In the genomic region with DNA sequence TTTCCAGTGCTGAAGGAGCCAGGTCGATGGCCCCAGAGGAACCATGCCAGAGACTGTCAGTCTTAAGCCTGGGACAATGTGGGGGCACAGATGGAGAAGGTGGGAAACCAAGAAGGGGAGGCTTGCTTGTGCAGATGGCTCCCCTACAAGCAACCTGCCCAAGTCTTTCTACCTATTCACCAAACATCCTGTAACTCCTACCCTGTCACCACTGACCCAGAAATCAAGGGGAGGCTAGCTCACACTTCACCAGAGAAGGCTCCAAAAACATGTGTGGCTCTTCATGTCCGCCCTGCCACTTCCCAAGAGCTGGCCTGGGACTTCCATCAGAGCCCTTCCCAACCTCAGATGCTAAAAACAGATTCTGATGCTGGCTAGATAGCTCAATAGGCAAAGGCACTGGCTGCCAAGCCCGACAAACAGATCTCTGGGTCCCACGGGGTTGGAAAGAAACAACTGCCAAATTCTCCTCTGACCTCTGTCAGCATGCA, we compare ENCODE assay signal across 11 mouse cellular contexts. TPM values are rescaled to one million over a fixed set of nuclear protein-coding genes. Genes with fewer than 3 reads are reported as not detected.
A peak's percentile ranks its signal among the peaks of the same experiment; 100 is the strongest.
DNase-seq lines count a peak whose midpoint lies in the region; ATAC-seq and TF ChIP-seq lines count a peak whose summit lies in the region.
"Had no signal": no experiment of that assay in that cellular context is flagged by ENCODE, and none has a peak within 500 bp of the region (broad histone marks: within the 10 kb centered on the region; RNA-seq: fewer than 3 reads in every experiment).

No protein-coding gene starts in this region.

- H3K4me3 ChIP-seq in forebrain, embryonic 13.5 days, result no peak overlapping the region
- H3K4me3 ChIP-seq in forebrain, embryonic 11.5 days (ENCODE audit: low read depth, low read length), result no peak overlapping the region
- H3K4me3 ChIP-seq in hindbrain, postnatal 0 days (ENCODE audit: low read length), result no peak overlapping the region
- no peak overlapping the region for H3K4me3 ChIP-seq in hindbrain, embryonic 11.5 days (ENCODE audit: low read depth, low read length)
- H3K4me3 ChIP-seq: lung, embryonic 15.5 days; midbrain, embryonic 12.5 days had no signal

- H3K36me3 ChIP-seq in forebrain, embryonic 13.5 days (ENCODE audit: poor library complexity, severe bottlenecking), result no peaks in the 10 kb centered on the region
- H3K36me3 ChIP-seq in forebrain, embryonic 11.5 days (ENCODE audit: control insufficient read depth, insufficient read depth, low read length), result no peaks in the 10 kb centered on the region
- H3K36me3 ChIP-seq in hindbrain, postnatal 0 days (ENCODE audit: insufficient read depth, low read length), result no peaks in the 10 kb centered on the region
- H3K36me3 ChIP-seq in hindbrain, embryonic 11.5 days (ENCODE audit: control insufficient read depth, insufficient read depth, low read length), result no peaks in the 10 kb centered on the region
- H3K36me3 ChIP-seq: midbrain, embryonic 12.5 days had no signal

- peak; percentile 38; the same call in 1 of the 2 replicates for ATAC-seq in forebrain, embryonic 13.5 days
- no peak for ATAC-seq in forebrain, embryonic 11.5 days (replicated peaks; ENCODE audit: low FRiP score)
- peak; percentile 37; the same call in 1 of the 2 replicates for ATAC-seq in hindbrain, postnatal 0 days
- ATAC-seq in hindbrain, embryonic 11.5 days (ENCODE audit: low FRiP score), result no peak

- H3K27me3 ChIP-seq in forebrain, embryonic 13.5 days, result no peaks in the 10 kb centered on the region
- H3K27me3 ChIP-seq in forebrain, embryonic 11.5 days (ENCODE audit: control insufficient read depth, insufficient read depth, low read length), result no peaks in the 10 kb centered on the region
- H3K27me3 ChIP-seq in hindbrain, postnatal 0 days (ENCODE audit: insufficient read depth, low read length), result no peaks in the 10 kb centered on the region
- H3K27me3 ChIP-seq in hindbrain, embryonic 11.5 days (ENCODE audit: control insufficient read depth, insufficient read depth, low read length), result no peaks in the 10 kb centered on the region
- H3K27me3 ChIP-seq: lung, embryonic 15.5 days; midbrain, embryonic 12.5 days had no signal

- no peaks in the 10 kb centered on the region for H3K9me3 ChIP-seq in forebrain, embryonic 13.5 days (replicated peaks)
- no peaks in the 10 kb centered on the region for H3K9me3 ChIP-seq in forebrain, embryonic 11.5 days (ENCODE audit: control insufficient read depth, low read length)
- no peaks in the 10 kb centered on the region for H3K9me3 ChIP-seq in hindbrain, postnatal 0 days (ENCODE audit: low read length)
- H3K9me3 ChIP-seq in hindbrain, embryonic 11.5 days (ENCODE audit: control insufficient read depth, low read length), result no peaks in the 10 kb centered on the region
- H3K9me3 ChIP-seq: lung, embryonic 15.5 days; midbrain, embryonic 12.5 days had no signal

- no peak overlapping the region for H3K4me2 ChIP-seq in forebrain, embryonic 13.5 days
- no peak overlapping the region for H3K4me2 ChIP-seq in forebrain, embryonic 11.5 days (ENCODE audit: low read depth, low read length, severe bottlenecking)
- no peak overlapping the region for H3K4me2 ChIP-seq in hindbrain, postnatal 0 days (ENCODE audit: low read depth, low read length)
- no peak overlapping the region for H3K4me2 ChIP-seq in hindbrain, embryonic 11.5 days (replicated peaks; ENCODE audit: low read depth, low read length)
- H3K4me2 ChIP-seq: lung, embryonic 15.5 days; midbrain, embryonic 12.5 days had no signal

- no peak for TF ChIP-seq CTCF in hindbrain, postnatal 0 days (IDR thresholded peaks at IDR 0.05; ENCODE audit: low read depth)

- H3K9ac ChIP-seq in forebrain, embryonic 13.5 days, result no peak overlapping the region
- H3K9ac ChIP-seq in forebrain, embryonic 11.5 days (ENCODE audit: low read length), result no peak overlapping the region
- no peak overlapping the region for H3K9ac ChIP-seq in hindbrain, postnatal 0 days (replicated peaks; ENCODE audit: low read length)
- H3K9ac ChIP-seq in hindbrain, embryonic 11.5 days (ENCODE audit: low read depth, low read length), result no peak overlapping the region
- H3K9ac ChIP-seq: lung, embryonic 15.5 days; midbrain, embryonic 12.5 days had no signal

- 74% methylated on average over 4 of the region's 4 CpGs for WGBS in forebrain, embryonic 13.5 days
- WGBS in forebrain, embryonic 11.5 days, result 78% methylated on average over 4 of the region's 4 CpGs
- WGBS in hindbrain, postnatal 0 days, result 39% methylated on average over 4 of the region's 4 CpGs
- whole genome bisulfite sequencing in hindbrain, embryonic 11.5 days, result 71% methylated on average over 4 of the region's 4 CpGs

- no peak overlapping the region for H3K27ac ChIP-seq in forebrain, embryonic 13.5 days
- no peak overlapping the region for H3K27ac ChIP-seq in forebrain, embryonic 11.5 days (ENCODE audit: low read depth, low read length)
- peak overlapping the region; percentile 26; the same call in 1 of the 2 replicates for H3K27ac ChIP-seq in hindbrain, postnatal 0 days
- no peak overlapping the region for H3K27ac ChIP-seq in hindbrain, embryonic 11.5 days (ENCODE audit: low read depth, low read length)
- H3K27ac ChIP-seq: lung, embryonic 15.5 days; midbrain, embryonic 12.5 days had no signal

- no peak for DNase-seq in forebrain, embryonic 11.5 days (ENCODE audit: low spot score)
- peak; percentile 69 for DNase-seq in hindbrain, postnatal 0 days (ENCODE audit: low spot score)
- no peak for DNase-seq in hindbrain, embryonic 11.5 days (ENCODE audit: low spot score)
- peak; percentile 85 for DNase-seq in cerebellum, adult 11-12 months
- peak; percentile 32 to 51 for DNase-seq in gastrocnemius, adult 8-10 months (ENCODE audit: low spot score in 2 of 2)
- no peak for DNase-seq in adrenal gland, adult 2 months
- no peak for DNase-seq in layer of hippocampus, adult 9-10 months (ENCODE audit: low spot score)
- DNase-seq: kidney, adult 18-20 months had no signal

- H3K4me1 ChIP-seq in forebrain, embryonic 13.5 days, result peaks cover 18% of the 10 kb centered on the region
- 0 out of 2 replicates have a peak, but pooled peaks cover 2% of the 10 kb centered on the region for H3K4me1 ChIP-seq in forebrain, embryonic 11.5 days (replicated peaks; ENCODE audit: control insufficient read depth, insufficient read depth, low read length)
- peaks cover 17% of the 10 kb centered on the region for H3K4me1 ChIP-seq in hindbrain, postnatal 0 days (ENCODE audit: insufficient read depth, low read length)
- H3K4me1 ChIP-seq in hindbrain, embryonic 11.5 days (replicated peaks; ENCODE audit: control insufficient read depth, insufficient read depth, low read length), result no peaks in the 10 kb centered on the region

RNA-seq across cellular contexts. Expression of a gene that starts 48.8 kb away (rescaled TPM):
- polyA plus RNA-seq in forebrain, embryonic 13.5 days (2015; fragmentation: Nextera tagmentation; extraction: Ambion mirVana), result 3.4 and 3.8 TPM in 2 replicates
- 4.2 and 4.4 TPM in 2 replicates for polyA plus RNA-seq in forebrain, embryonic 11.5 days (2014; fragmentation: Nextera tagmentation; extraction: Ambion mirVana)
- 54.7 and 59.2 TPM in 2 replicates for total RNA-seq in hindbrain, postnatal 0 days (2014; rRNA removed)
- polyA plus RNA-seq in hindbrain, postnatal 0 days (2015; fragmentation: Nextera tagmentation; extraction: Ambion mirVana), result 8.4 and 8.6 TPM in 2 replicates
- polyA plus RNA-seq in hindbrain, embryonic 11.5 days (2014; fragmentation: Nextera tagmentation; extraction: Ambion mirVana), result 3.6 and 5.0 TPM in 2 replicates
- 10 to 100 TPM; 21.6 to 35.2 (median 25.8) TPM for total RNA-seq in gastrocnemius, adult 8-10 months (2022)
- 10 to 100 TPM; 39.7 to 55.6 TPM for total RNA-seq in adrenal gland, adult 2 months (2021)
- polyA plus RNA-seq in adrenal gland, adult 2 months (2012; rRNA removed), result 53.3 and 76.1 TPM in 2 replicates

Comparison
In these comparisons a context has a peak if more than half of its experiments do, and no peak if none do; other contexts are left out.
1. ATAC-seq: peak in forebrain, embryonic 13.5 days (single experiment) and hindbrain, postnatal 0 days (single experiment); none in forebrain, embryonic 11.5 days (single experiment) and hindbrain, embryonic 11.5 days (single experiment).
2. DNase-seq: peak in hindbrain, postnatal 0 days (single experiment), cerebellum, adult 11-12 months (single experiment) and gastrocnemius, adult 8-10 months (2 of 2); none in forebrain, embryonic 11.5 days (single experiment), hindbrain, embryonic 11.5 days (single experiment), adrenal gland, adult 2 months (single experiment) and layer of hippocampus, adult 9-10 months (single experiment).